Mouse (Mus musculus): ENCODE measurements around the gene Prss44.

DNA sequence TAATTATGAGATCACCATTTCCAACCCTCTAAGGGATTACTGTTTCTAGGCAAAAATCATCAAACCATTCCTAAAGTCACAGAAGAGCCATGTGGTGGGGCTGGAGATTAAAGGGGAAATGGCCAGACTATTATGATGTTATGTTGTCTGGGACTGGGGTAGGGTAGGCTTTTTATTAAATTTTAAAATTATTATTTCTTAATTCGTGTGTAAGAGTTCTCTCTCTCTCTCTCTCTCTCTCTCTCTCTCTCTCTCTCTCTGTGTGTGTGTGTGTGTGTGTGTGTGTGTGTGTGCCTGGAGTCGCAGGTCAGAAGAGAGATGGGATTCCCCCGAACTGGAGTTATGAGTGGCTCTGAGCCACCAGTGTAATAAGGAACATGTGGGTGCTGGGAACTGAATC, 12.6 kb downstream of the Prss44 start, which contains the start of gene Prss43:
- no peak for TF ChIP-seq POLR2A (IDR thresholded peaks at IDR 0.05; ENCODE audit: insufficient read length, low read depth)
- TF ChIP-seq USF1 (IDR thresholded peaks at IDR 0.05; ENCODE audit: low read depth), result no peak
- TF ChIP-seq TCF3 (IDR thresholded peaks at IDR 0.05; ENCODE audit: insufficient read length, low read depth), result no peak
- no peak for TF ChIP-seq POLR2AphosphoS2 (IDR thresholded peaks at IDR 0.05; ENCODE audit: insufficient read length, low read depth)
- no peak for TF ChIP-seq MYOG (IDR thresholded peaks at IDR 0.05; ENCODE audit: control insufficient read depth in 1 of 3, insufficient read depth in 1 of 3, insufficient read length in 2 of 3, low read depth in 2 of 3)
- no peak for TF ChIP-seq CEBPB (IDR thresholded peaks at IDR 0.05; ENCODE audit: insufficient read depth, poor library complexity, severe bottlenecking)
- no peak for TF ChIP-seq E2F4 (IDR thresholded peaks at IDR 0.05; ENCODE audit: insufficient read depth)
- no peak for TF ChIP-seq MAX (IDR thresholded peaks at IDR 0.05; ENCODE audit: low read depth)
